Mouse (Mus musculus): ENCODE results near the gene Tspan31.

- TF ChIP-seq EP300 (IDR thresholded peaks at IDR 0.05; ENCODE audit: low read depth) (no peak), CTCF (IDR thresholded peaks at IDR 0.05; ENCODE audit: low read depth) (0 out of 2 replicates have a peak, but pooled peaks have one; percentile 11)
These were observed 45.0 kb upstream of the Tspan31 start for GRCm38 (mm10) chr10:127115068-127115467.
